Mouse (Mus musculus): ENCODE results near the gene Bbs12.

Bbs12 gene

GRCm38 (mm10) chr3:37312370-37312941, at the start of gene Bbs12, which contains the start of gene Cetn4:
Gene Bbs12, plus strand, starts transcription at chr3:37312554.
Gene Cetn4, minus strand, starts transcription at chr3:37312708.
- DNase-seq (ENCODE audit: low spot score) = peak; percentile 97

DNA sequence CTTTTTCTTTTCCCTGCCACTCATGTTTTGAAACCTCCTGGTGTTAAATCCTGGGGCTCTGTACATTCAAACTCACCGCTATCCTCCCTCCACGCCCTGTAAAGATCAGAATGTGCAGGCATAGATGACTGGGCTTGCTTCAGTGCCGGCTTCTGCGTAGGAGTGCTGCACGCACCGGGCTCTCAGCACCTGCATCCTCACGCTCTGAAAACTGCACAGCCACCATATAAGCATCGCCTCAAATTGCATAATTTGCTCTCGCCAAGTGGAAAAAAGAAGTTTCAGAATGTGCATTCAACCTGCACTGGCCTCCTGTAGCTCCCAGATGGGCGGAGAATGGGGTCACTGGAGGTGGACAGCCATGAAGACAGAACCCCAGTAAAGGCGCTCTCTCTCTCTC, 44.0 kb upstream of the Bbs12 start:
- DNase-seq (ENCODE audit: low spot score) = no peak

DNA sequence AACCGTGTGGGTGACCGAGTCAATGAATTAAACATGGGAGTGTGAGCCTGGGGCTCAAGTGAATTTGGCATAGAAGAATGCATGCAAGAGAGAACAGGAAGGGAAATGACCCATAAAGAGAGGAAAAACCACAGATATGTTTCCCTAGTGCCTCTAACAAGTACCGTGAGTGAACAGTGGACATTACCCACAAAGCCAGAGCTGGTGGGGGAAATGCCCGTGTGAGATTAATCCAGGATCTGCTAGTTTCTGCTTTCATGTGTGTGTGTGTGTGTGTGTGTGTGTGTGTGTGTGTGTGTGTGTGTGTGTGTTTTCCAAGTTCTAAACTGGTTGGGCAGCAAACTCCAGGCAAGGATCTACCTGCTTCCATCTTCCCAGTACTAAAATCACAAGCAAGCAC, 42.4 kb upstream of the Bbs12 start:
- no peak for DNase-seq (ENCODE audit: low spot score)

DNA sequence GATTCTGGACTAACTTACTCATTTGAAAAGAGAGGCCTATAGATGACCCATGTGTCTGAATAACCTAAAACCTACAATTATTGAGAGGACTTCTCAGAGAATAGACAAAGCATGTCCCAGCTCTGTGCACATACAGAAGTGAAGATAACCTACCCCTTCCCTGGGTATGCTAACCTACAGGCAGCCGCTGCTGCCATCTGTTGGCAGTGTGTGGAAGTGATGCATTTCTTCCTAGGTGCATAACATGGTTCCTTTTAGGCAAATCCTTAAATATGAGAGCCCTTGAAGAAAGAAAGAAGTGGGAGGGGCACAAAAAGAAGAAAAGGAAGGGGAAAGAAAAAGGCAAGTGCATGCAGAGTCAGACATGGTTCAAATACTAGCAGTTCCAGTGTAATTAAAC, 41.1 kb upstream of the Bbs12 start:
- DNase-seq (ENCODE audit: low spot score) = peak; percentile 71

- no peak for DNase-seq (ENCODE audit: low spot score)
Observed at GRCm38 (mm10) chr3:37273092-37273491, 39.3 kb upstream of the Bbs12 start.

- DNase-seq (ENCODE audit: low spot score) = no peak
Observed at GRCm38 (mm10) chr3:37274661-37275060, 37.7 kb upstream of the Bbs12 start.

DNA sequence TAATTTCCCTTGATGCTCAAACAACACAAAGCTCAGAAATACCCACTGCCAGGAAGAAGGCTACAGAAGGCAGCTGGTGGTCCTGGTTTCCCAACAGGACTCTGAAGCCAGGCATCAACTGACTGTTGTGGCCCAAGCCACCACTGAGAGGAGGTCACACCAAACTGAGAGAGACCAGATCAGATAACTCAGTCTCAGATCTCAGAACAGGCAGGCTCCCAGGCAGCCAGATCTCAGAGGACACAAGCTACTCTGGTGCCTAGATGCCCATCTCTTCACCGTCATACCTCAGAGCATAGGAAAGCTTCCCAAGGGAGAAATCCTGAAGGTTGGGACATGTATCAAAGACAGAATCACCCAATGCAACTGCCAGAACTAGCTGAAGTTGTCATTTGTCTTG, 32.1 kb upstream of the Bbs12 start:
- no peak for DNase-seq (ENCODE audit: low spot score)

DNA sequence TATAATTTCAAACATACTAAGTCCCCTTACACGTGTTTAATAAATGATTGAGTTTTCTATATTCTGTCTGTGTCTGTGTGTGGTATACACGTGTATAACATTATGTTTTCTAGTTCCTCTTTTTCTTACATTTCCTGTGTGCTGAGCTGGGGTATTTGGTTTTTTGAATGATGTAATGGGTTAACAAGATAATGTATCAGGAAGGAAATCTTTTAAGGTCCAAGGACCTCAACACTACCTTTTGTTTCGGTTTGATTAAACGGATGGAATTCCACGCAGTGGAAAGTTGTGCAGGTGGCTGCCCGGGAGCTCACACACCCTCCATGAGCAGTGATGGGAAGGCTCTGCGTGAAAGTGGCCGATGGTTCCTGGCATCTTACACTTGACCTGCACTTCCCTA, 31.5 kb upstream of the Bbs12 start:
- no peak for DNase-seq (ENCODE audit: low spot score)

GRCm38 (mm10) chr3:37282299-37282922, 29.9 kb upstream of the Bbs12 start:
- DNase-seq (ENCODE audit: low spot score) = no peak

- DNase-seq (ENCODE audit: low spot score) = no peak
Observed at GRCm38 (mm10) chr3:37283234-37283633, 29.1 kb upstream of the Bbs12 start.

DNA sequence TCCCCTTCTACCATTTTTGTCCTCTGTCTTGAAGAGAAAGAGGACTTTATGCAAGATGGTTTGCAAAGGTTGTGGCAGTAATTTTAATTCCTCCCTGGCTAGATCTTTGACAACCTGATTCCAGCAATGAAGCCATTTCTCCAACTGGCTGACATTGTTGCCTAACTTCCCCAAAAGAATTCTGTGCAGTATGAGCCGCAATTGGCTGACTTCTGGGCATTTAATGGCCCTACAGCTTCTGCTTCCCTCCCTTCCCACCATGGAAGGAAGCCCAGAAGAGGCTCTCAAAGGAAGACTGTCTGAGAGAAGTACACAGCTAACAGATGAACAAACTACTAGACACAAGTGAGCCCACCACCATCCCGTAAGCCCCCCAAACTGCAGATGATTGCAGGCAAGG, 23.1 kb upstream of the Bbs12 start:
- no peak for DNase-seq (ENCODE audit: low spot score)

- DNase-seq (ENCODE audit: low spot score) = no peak
Observed at GRCm38 (mm10) chr3:37290881-37291541, 21.3 kb upstream of the Bbs12 start.

- DNase-seq (ENCODE audit: low spot score) = no peak
Observed at GRCm38 (mm10) chr3:37291929-37292328, 20.4 kb upstream of the Bbs12 start.

DNA sequence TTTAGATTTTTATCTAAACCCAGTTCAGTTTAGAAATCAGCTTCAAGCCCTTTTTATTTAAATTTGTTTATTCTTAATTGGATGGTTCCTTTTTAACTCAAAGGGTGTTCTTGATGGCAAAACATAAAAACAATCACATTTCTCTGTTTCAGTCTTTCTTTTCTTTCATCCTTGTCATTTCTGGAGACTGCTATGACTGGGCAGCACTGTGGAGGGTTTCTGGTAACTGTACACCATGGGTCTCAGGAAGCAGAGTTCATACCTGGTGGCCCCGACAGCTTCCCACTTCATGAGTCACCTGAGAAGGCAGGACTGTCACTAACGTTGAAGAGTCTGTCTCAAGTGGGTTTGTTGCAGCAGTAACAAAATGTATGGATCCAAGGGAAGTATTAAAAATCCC, 19.7 kb upstream of the Bbs12 start:
- DNase-seq (ENCODE audit: low spot score) = no peak

GRCm38 (mm10) chr3:37299470-37299869, 12.9 kb upstream of the Bbs12 start:
- no peak for DNase-seq (ENCODE audit: low spot score)

DNA sequence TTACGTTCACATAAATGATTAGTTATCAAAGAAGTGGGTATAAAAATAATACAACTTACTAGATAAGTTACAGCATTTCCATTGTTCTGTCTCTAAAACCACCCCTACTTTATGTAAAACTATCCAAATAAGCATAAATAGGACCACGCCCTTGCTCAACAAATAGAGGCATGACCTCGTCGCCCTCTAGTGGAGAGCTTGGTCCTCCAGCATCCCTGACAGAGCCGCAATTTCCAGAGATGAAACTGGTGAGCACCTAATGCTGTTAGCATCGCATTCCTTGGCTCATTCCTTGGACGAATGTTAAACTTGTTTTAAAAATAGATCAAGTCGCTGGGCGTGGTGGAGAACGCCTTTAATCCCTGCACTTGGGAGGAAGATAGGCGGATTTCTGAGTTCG, 9.7 kb upstream of the Bbs12 start:
- peak; percentile 85 for DNase-seq (ENCODE audit: low spot score)

DNA sequence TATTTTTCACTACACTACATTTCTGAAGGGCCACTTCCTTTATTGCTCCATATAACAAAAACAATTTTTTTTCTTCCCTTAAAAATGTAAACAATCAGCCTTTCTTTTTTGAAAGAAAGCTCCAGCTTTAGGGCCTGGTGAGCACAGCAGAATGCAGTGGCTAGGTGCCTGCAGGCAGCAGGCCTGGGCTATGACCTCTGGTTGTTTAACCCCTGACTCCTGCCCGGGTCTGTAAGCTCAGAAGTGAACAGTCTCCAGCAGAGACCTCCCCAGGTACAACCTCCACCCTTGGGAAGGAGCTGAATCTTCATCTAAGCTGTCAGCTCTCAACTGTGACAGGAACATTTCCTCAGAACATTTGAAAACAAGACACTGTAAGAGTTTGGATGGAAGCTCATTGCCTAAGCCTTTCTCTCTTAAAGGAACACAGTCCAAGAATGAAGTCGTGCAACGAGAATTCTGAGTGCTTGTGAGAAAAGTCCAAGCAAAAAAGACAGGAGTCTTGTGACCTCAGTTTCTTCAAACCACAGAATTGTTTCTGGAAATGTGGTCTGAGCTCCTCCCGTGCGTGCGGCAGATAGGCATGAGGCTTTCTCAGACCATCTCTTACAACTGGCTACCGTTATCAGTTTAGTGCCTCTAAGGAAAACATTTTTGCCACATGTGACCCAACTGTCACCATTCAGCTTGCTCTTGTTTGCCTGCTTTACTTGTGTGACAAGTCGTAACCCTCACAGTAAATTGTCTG, 8.8 kb upstream of the Bbs12 start:
- no peak for DNase-seq (ENCODE audit: low spot score)

DNA sequence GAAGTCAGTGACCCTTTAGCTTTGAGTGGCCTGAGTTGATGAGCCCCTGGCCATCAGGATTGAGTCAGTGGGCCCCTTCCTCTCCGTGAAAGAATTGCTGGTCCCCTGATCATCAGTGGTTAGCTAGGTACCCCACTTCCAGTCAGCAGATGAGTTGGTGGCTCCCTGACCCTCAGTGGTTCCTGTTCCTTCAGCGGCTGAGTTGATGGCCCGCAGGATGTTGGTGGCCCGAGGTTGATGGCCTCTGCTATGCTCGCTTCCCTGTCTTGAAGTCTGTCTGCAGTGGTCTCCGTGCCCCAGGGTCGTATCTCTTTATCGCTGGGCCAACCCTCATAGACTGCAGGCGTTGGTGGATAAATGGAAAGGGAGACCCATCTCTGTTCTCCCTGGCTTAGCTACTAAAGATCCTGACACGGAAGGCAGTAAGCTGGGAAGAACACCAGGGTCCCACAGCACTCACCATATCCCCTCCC, 421 bp upstream of the Bbs12 start:
- no peak for DNase-seq (ENCODE audit: low spot score)

DNA sequence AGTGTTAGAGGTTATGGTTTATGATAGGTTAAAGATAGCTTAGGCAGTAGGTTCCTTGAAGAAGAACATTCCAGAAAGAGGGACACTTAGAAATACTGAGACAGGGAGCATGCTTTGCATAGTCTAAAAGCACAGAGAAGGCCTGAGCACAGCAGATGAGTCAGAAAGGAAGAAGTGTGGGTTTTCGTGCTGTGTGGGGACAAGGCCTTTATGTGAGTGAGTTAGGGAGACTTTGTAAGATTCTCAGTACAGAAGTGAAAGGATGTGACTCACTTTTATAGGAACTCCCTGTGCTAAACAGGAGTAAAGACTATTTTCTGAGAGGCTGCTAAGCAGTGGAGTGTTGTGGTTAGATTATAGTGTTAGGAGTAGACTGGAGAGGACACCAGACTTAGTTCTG, 1.0 kb downstream of the Bbs12 start:
- no peak for DNase-seq (ENCODE audit: low spot score)

- no peak for DNase-seq (ENCODE audit: low spot score)
Observed at GRCm38 (mm10) chr3:37316233-37316632, 3.9 kb downstream of the Bbs12 start.

DNA sequence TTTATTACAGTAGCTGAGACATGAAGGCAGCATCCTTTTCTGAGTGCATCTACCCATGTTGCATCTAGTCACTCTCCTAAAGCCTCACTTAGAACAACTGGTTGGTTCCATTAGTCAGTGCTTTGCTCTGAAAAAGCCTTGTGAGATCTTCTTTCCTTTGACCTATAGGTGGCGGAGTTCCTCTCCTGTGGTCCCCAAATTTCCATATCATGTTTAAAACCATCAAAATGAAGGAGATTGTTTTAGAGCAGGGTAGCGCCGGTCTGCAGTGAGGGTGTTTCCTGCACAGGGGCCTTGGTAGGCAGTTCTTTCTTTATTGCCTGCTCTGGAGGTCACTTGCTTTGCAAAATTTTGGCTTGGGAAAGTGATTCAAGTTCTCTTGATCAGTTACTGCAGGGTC, 12.0 kb downstream of the Bbs12 start:
- DNase-seq (ENCODE audit: low spot score) = peak; percentile 52

DNA sequence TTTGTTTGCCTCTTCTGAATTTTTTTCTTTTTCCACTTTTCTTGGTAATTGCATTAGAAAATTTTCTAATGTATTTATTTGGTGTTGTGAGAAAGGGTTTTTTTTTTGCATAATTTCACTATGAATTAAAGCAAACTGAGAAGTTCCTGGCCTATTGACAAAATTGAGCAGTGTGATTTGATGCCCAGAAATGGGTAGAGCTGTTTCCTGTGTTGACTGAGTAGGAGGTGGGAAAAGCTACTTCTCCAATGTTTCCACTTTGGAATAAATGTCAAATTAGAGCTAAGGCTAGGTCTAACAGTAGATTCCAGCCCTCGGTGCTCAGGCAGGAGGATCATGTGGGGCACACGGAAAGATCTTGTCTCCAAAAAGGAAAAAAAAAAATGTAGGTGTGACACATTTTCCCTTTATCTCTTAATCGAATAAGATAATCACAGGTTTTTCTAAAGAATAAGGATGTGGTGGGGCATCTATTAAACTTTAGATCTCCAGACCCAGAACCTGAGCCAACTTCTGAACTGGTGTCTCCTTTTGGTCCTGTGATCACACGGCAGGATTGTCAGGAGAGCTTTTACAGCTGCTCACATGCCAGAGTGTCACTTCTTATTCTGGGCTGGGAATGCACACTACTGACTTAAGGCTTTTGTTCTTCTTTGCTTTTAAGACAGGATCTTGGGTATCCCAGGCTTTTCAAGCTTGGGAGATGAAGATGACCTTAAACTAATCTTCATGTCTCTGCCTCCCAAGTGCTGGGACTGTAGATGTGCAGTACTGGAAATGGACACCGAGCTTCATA, 13.2 kb downstream of the Bbs12 start:
- no peak for DNase-seq (ENCODE audit: low spot score)
